Mouse (Mus musculus): ENCODE data around the gene Hoxa10. TPM values are rescaled to one million over a fixed set of nuclear protein-coding genes. Genes with fewer than 3 reads are reported as not detected.

The Hoxa10 gene
- polyA plus RNA-seq, 1 experiment: not detected

GRCm38 (mm10) chr6:52246403-52246803 is 5.7 kb upstream of the Hoxa10 start:
- TF ChIP-seq POLR2A (IDR thresholded peaks at IDR 0.05; ENCODE audit: borderline replicate concordance, insufficient read depth, low read length) (no peak), CTCF (IDR thresholded peaks at IDR 0.05; ENCODE audit: borderline replicate concordance, insufficient read depth, low read depth, low read length) (no peak)
- under 1% methylated on average over 26 of the region's 26 CpGs for WGBS
- peak in 1 of 2 experiments; percentile 14 for DNase-seq
- Histone ChIP-seq H3K27me3 (ENCODE audit: control insufficient read depth, insufficient read depth, low read length) (peaks cover 20% of the 10 kb centered on the region; the same call in 1 of the 2 replicates), H3K4me3 (replicated peaks; ENCODE audit: insufficient read depth, low read depth, low read length) (no peak overlapping the region), H3K4me1 (ENCODE audit: control insufficient read depth, insufficient read depth, low read length) (no peaks in the 10 kb centered on the region), H3K27ac (ENCODE audit: insufficient read depth, low read length) (no peak overlapping the region)

- Histone ChIP-seq H3K27me3 (ENCODE audit: control insufficient read depth, insufficient read depth, low read length) (peaks cover 21% of the 10 kb centered on the region; the same call in 1 of the 2 replicates), H3K4me3 (replicated peaks; ENCODE audit: insufficient read depth, low read depth, low read length) (no peak within 1 kb of the TSS), H3K4me1 (ENCODE audit: control insufficient read depth, insufficient read depth, low read length) (no peaks in the 10 kb centered on the region), H3K27ac (ENCODE audit: insufficient read depth, low read length) (no peak within 1 kb of the TSS)
- 3% methylated on average over 20 of the region's 20 CpGs for WGBS
- no peak for TF ChIP-seq CTCF (IDR thresholded peaks at IDR 0.05; ENCODE audit: borderline replicate concordance, insufficient read depth, low read depth, low read length)
- TF ChIP-seq POLR2A (IDR thresholded peaks at IDR 0.05; ENCODE audit: borderline replicate concordance, insufficient read depth, low read length): no peak
- DNase-seq: no peak
Measured at GRCm38 (mm10) chr6:52245757-52246142, 5.1 kb upstream of the Hoxa10 start, which contains the start of gene Hoxa11. Gene Hoxa11, minus strand, starts transcription at chr6:52245810.

GRCm38 (mm10) chr6:52245040-52245756 is 4.5 kb upstream of the Hoxa10 start:
- Histone ChIP-seq H3K4me1 (ENCODE audit: control insufficient read depth, insufficient read depth, low read length) (no peaks in the 10 kb centered on the region), H3K4me3 (replicated peaks; ENCODE audit: insufficient read depth, low read depth, low read length) (no peak overlapping the region), H3K27ac (ENCODE audit: insufficient read depth, low read length) (no peak overlapping the region), H3K27me3 (ENCODE audit: control insufficient read depth, insufficient read depth, low read length) (peaks cover 23% of the 10 kb centered on the region; the same call in 1 of the 2 replicates)
- TF ChIP-seq POLR2A (IDR thresholded peaks at IDR 0.05; ENCODE audit: borderline replicate concordance, insufficient read depth, low read length) (no peak), CTCF (IDR thresholded peaks at IDR 0.05; ENCODE audit: borderline replicate concordance, insufficient read depth, low read depth, low read length) (no peak)
- 2% methylated on average over 71 of the region's 71 CpGs for WGBS
- peak in 1 of 2 experiments; percentile 13 for DNase-seq

DNA sequence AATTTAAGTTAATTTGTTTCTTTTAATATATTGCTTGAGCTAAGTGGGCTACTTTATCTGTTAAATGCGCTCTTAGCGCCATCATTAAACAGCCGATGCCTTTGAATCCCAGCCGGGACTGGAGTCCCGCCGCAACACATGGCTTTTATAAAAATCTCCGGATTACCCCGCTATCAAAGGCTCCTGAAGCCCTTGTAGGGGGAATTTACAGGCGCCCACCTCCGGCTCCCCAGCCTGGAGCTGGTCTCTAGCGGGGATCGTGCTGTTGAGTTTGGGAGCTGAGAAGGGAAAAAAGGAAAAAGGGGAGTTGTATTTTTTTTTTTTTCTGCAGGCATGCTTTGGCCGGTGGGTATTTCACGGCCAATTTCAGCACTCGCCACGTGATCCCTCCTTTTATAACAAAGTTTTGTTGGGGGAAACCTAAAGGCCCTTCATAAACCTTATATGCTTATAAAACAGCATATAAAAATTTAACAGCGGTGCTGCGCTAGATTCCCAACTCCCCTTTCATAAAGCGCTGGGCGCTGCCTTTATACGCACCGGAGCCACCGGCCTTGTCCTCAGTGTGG is 3.9 kb upstream of the Hoxa10 start:
- TF ChIP-seq CTCF (IDR thresholded peaks at IDR 0.05; ENCODE audit: borderline replicate concordance, insufficient read depth, low read depth, low read length) (no peak), POLR2A (IDR thresholded peaks at IDR 0.05; ENCODE audit: borderline replicate concordance, insufficient read depth, low read length) (no peak)
- Histone ChIP-seq H3K4me1 (ENCODE audit: control insufficient read depth, insufficient read depth, low read length) (no peaks in the 10 kb centered on the region), H3K27me3 (ENCODE audit: control insufficient read depth, insufficient read depth, low read length) (peaks cover 24% of the 10 kb centered on the region; the same call in 1 of the 2 replicates), H3K27ac (ENCODE audit: insufficient read depth, low read length) (no peak overlapping the region), H3K4me3 (replicated peaks; ENCODE audit: insufficient read depth, low read depth, low read length) (no peak overlapping the region)
- DNase-seq: peak in 1 of 2 experiments; percentile 8
- WGBS: 4% methylated on average over 23 of the region's 23 CpGs

DNA sequence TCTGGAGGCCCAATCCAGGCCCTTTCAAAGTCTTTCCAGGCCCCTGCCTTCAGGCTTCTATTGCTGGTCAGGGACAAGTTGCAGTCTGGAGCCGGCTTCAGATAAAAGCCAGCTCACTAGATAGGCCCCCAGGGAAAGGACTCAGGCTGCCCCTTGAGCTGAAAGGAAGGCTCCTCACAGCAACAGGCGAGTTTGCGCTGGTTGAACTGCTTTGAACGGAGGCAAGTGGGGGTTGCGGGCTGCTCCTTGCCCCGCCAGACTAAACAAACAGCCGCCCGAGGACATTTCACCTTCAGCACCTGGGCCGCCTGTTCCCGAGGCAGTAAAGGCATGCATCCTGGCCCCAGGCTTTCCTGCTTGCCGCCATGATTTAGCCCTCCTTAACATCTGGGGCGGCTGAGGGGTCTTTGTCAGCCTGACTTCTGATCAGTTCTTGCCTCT is 3.0 kb upstream of the Hoxa10 start:
- Histone ChIP-seq H3K4me3 (replicated peaks; ENCODE audit: insufficient read depth, low read depth, low read length) (no peak overlapping the region), H3K27ac (ENCODE audit: insufficient read depth, low read length) (no peak overlapping the region), H3K27me3 (ENCODE audit: control insufficient read depth, insufficient read depth, low read length) (peaks cover 23% of the 10 kb centered on the region; the same call in 1 of the 2 replicates), H3K4me1 (ENCODE audit: control insufficient read depth, insufficient read depth, low read length) (no peaks in the 10 kb centered on the region)
- 4% methylated on average over 12 of the region's 12 CpGs for WGBS
- DNase-seq: peak in 1 of 2 experiments; percentile 4
- TF ChIP-seq POLR2A (IDR thresholded peaks at IDR 0.05; ENCODE audit: borderline replicate concordance, insufficient read depth, low read length) (no peak), CTCF (IDR thresholded peaks at IDR 0.05; ENCODE audit: borderline replicate concordance, insufficient read depth, low read depth, low read length) (no peak)

DNA sequence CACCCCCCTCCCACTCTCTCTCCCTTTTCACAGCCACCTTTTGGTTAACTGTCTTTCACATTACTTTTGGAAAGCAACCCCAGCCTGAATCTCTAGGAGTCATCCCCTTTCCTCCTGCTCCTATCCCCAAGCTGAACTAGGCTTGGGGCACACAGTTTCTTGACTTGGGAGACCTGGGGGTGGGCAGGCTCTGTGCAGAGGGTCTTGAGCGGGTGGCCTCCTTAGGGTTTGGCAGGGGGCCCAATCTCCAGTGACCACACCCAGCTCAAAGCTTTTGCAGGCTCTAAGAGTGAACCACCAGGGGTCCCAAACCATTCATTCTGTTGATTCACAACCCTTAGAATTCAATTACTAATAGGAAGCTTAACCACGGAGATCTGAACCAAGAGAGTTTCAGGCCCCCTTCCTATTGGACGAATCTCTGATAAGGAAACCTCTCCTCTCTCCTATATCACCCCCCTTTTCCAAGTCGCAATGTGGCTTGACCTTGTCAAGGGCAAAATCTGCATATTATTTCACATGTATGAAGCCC is 2.2 kb upstream of the Hoxa10 start:
- no peak overlapping the region for H3K4me3 ChIP-seq (replicated peaks; ENCODE audit: insufficient read depth, low read depth, low read length)
- H3K4me1 ChIP-seq (ENCODE audit: control insufficient read depth, insufficient read depth, low read length): no peaks in the 10 kb centered on the region
- WGBS: 6% methylated on average over 4 of the region's 4 CpGs
- peaks cover 24% of the 10 kb centered on the region; the same call in 1 of the 2 replicates for H3K27me3 ChIP-seq (ENCODE audit: control insufficient read depth, insufficient read depth, low read length)
- H3K27ac ChIP-seq (ENCODE audit: insufficient read depth, low read length): no peak overlapping the region
- TF ChIP-seq CTCF (IDR thresholded peaks at IDR 0.05; ENCODE audit: borderline replicate concordance, insufficient read depth, low read depth, low read length): no peak
- TF ChIP-seq POLR2A (IDR thresholded peaks at IDR 0.05; ENCODE audit: borderline replicate concordance, insufficient read depth, low read length): no peak
- peak in 1 of 2 experiments; percentile 3 for DNase-seq

- Histone ChIP-seq H3K4me3 (replicated peaks; ENCODE audit: insufficient read depth, low read depth, low read length) (no peak overlapping the region), H3K27ac (ENCODE audit: insufficient read depth, low read length) (no peak overlapping the region), H3K27me3 (ENCODE audit: control insufficient read depth, insufficient read depth, low read length) (peaks cover 25% of the 10 kb centered on the region; the same call in 1 of the 2 replicates), H3K4me1 (ENCODE audit: control insufficient read depth, insufficient read depth, low read length) (no peaks in the 10 kb centered on the region)
- no peak for DNase-seq
- TF ChIP-seq CTCF (IDR thresholded peaks at IDR 0.05; ENCODE audit: borderline replicate concordance, insufficient read depth, low read depth, low read length): no peak
- no peak for TF ChIP-seq POLR2A (IDR thresholded peaks at IDR 0.05; ENCODE audit: borderline replicate concordance, insufficient read depth, low read length)
- WGBS: 9% methylated on average over 9 of the region's 9 CpGs
Measured at GRCm38 (mm10) chr6:52241001-52241621, 457 bp upstream of the Hoxa10 start.
